Mouse (Mus musculus): ENCODE data around the gene Ufd1. TPM values are rescaled to one million over a fixed set of nuclear protein-coding genes. Genes with fewer than 3 reads are reported as not detected.
A peak's percentile ranks its signal among the peaks of the same experiment; 100 is the strongest.
"Not testable (repeated sequence)": the region's sequence is repeated elsewhere in the genome, so short reads cannot be mapped to it uniquely, and the experiment has no call there.

Ufd1 gene
- polyA plus RNA-seq, 2 experiments, result 19.3 to 29.8 TPM

DNA sequence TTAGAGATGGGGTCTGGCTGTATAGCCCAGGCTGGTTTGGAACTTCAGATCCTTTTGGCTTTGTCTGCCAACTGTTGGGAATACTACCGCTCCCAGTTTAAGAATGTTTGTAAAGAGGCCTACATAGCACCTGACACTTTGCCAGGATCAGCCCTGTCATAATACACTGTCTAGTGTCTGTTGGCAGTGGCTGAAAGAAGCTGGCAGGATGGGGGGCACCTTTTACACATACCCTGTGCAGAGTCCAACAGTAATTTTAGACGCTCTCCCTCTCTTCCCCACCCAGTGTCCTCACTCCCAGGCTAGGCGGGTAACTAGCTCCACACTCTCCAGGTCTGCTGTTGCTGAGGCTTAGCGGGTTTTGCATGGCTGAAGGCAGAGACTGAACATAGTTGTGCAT, 26.8 kb downstream of the Ufd1 start:
- Histone ChIP-seq H3K4me2 (ENCODE audit: low read depth) (no peak overlapping the region), H3K9me3 (ENCODE audit: control insufficient read depth, low read length) (no peaks in the 10 kb centered on the region), H3K27me3 (ENCODE audit: control insufficient read depth, insufficient read depth, low read length) (no peaks in the 10 kb centered on the region), H3K27ac (no peak overlapping the region), H3K36me3 (replicated peaks; ENCODE audit: control insufficient read depth, insufficient read depth, low read depth) (peaks cover 10% of the 10 kb centered on the region; the same call in 1 of the 2 replicates), H3K4me1 (replicated peaks; ENCODE audit: control insufficient read depth in 2 of 2, insufficient read depth in 2 of 2, low read length in 1 of 2) (peaks cover 0 to 6% of the 10 kb centered on the region in 2 experiments), H3K4me3 (ENCODE audit: insufficient read depth in 1 of 2, low read depth in 2 of 2, low read length in 2 of 2) (no peak overlapping the region), H3K9ac (replicated peaks) (no peak overlapping the region)
- ATAC-seq (ENCODE audit: insufficient read depth) (no peak), DNase-seq (ENCODE audit: low read depth in 3 of 3, low spot score in 3 of 3) (no peak)
- WGBS (ENCODE audit: insufficient replicate concordance), result 90% methylated on average over 4 of the region's 4 CpGs
- TF ChIP-seq CTCF (IDR thresholded peaks at IDR 0.05; ENCODE audit: low read depth) (no peak), EP300 (IDR thresholded peaks at IDR 0.05; ENCODE audit: low read depth) (no peak)

DNA sequence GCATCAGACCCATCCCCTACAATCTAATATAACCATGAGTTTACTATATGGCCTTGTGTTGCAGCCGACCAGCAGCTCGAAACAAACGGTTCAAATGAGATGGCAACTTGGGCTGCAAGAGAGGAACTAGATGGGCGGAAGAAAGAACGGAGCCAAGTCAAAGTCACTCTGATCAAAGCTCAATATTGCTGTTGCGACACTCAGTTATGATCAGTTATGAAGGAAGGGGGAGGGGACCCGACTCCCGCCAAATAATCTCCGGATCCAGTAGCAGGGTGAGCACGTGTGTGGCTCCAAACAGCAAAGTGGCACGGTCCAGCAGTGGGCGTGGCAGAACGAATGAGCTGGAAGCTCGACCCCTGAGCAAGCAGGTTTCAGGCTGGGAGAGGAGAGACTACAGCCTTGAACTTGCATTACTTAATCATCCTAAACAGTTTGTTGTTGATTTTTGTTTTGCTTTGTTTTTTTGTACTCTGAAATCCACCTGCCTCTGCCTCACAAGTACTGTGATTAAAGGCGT, 34.8 kb downstream of the Ufd1 start:
- TF ChIP-seq EP300 (IDR thresholded peaks at IDR 0.05; ENCODE audit: low read depth), result no peak
- no peak for TF ChIP-seq CTCF (IDR thresholded peaks at IDR 0.05; ENCODE audit: low read depth)
- no peaks in the 10 kb centered on the region for H3K27me3 ChIP-seq (ENCODE audit: control insufficient read depth, insufficient read depth, low read length)
- no peak for ATAC-seq (ENCODE audit: insufficient read depth)
- H3K36me3 ChIP-seq (replicated peaks; ENCODE audit: control insufficient read depth, insufficient read depth, low read depth), result no peaks in the 10 kb centered on the region
- 71% methylated on average over 15 of the region's 15 CpGs for WGBS (ENCODE audit: insufficient replicate concordance)
- no peaks in the 10 kb centered on the region for H3K4me1 ChIP-seq (replicated peaks; ENCODE audit: control insufficient read depth in 2 of 2, insufficient read depth in 2 of 2, low read length in 1 of 2)
- no peak overlapping the region for H3K4me2 ChIP-seq (ENCODE audit: low read depth)
- H3K9ac ChIP-seq (replicated peaks), result no peak overlapping the region
- H3K27ac ChIP-seq, result no peak overlapping the region
- H3K9me3 ChIP-seq (ENCODE audit: control insufficient read depth, low read length), result no peaks in the 10 kb centered on the region
- DNase-seq (ENCODE audit: low read depth in 3 of 3, low spot score in 3 of 3), result no peak
- H3K4me3 ChIP-seq (ENCODE audit: insufficient read depth in 1 of 2, low read depth in 2 of 2, low read length in 2 of 2), result no peak overlapping the region

DNA sequence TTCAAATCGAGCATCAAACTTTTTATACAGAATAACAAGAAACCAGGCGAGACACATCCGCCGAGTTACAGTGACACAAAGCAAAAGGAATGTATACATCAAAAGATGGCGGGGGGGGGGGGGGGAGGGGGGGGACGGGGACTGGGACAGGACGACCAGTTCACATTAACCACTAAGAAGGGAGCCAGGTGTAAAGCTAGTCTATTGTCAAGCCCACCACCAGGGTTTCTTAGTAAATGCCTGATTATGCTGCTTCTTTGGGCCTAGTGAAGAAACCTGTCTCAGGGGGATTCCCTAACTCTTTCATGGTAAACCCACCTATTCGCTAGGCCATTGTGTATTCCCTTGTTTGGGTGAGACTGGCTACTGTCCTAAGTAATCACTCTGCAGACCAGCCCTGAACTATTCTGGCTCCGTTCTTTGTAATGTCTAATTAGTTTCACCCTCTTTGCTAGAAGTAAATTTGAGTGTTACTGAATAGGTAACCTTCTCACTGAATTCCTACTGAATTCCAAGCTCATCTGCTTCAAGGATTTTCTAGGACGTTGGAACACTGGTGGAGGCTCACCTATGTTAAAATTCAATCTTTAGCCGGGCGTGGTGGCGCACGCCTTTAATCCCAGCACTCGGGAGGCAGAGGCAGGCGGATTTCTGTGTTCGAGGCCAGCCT, 38.1 kb downstream of the Ufd1 start:
- H3K36me3 ChIP-seq (replicated peaks; ENCODE audit: control insufficient read depth, insufficient read depth, low read depth); H3K9ac ChIP-seq (replicated peaks); H3K27me3 ChIP-seq (ENCODE audit: control insufficient read depth, insufficient read depth, low read length); DNase-seq (ENCODE audit: low read depth in 3 of 3, low spot score in 3 of 3); ATAC-seq (ENCODE audit: insufficient read depth); H3K27ac ChIP-seq; H3K4me1 ChIP-seq (replicated peaks; ENCODE audit: control insufficient read depth in 2 of 2, insufficient read depth in 2 of 2, low read length in 1 of 2); H3K4me3 ChIP-seq (ENCODE audit: insufficient read depth in 1 of 2, low read depth in 2 of 2, low read length in 2 of 2); H3K9me3 ChIP-seq (ENCODE audit: control insufficient read depth, low read length); H3K4me2 ChIP-seq (ENCODE audit: low read depth): not testable (repeated sequence)
- WGBS (ENCODE audit: insufficient replicate concordance), result 75% methylated on average over 17 of the region's 17 CpGs

DNA sequence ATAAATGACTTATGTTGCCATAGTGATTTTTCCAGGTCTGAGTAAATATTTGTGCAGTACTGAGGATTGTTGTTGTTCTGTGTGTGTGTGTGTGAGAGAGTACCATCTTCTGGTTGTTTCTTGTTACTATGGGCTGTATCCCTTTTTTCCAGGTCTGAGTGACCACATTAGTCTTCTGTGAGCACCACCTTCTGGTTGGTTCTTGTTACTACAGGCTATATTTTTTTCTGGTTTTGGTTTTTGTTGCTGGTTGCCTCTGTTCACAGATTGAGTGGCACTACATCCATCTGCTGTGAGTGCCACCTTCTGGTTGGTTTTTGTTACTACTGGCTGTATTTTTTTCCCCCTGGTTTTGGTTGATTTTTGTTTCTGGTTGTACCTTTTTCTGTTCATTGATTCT, 47.0 kb downstream of the Ufd1 start:
- TF ChIP-seq EP300 (IDR thresholded peaks at IDR 0.05; ENCODE audit: low read depth), result no peak
- peak; percentile 64; the same call in 1 of the 2 replicates for TF ChIP-seq CTCF (IDR thresholded peaks at IDR 0.05; ENCODE audit: low read depth)
- Histone ChIP-seq H3K4me1 (replicated peaks; ENCODE audit: control insufficient read depth in 2 of 2, insufficient read depth in 2 of 2, low read length in 1 of 2) (no peaks in the 10 kb centered on the region), H3K9me3 (ENCODE audit: control insufficient read depth, low read length) (no peaks in the 10 kb centered on the region), H3K4me2 (ENCODE audit: low read depth) (no peak overlapping the region), H3K9ac (replicated peaks) (no peak overlapping the region), H3K27ac (no peak overlapping the region), H3K36me3 (replicated peaks; ENCODE audit: control insufficient read depth, insufficient read depth, low read depth) (no peaks in the 10 kb centered on the region), H3K4me3 (ENCODE audit: insufficient read depth in 1 of 2, low read depth in 2 of 2, low read length in 2 of 2) (no peak overlapping the region), H3K27me3 (ENCODE audit: control insufficient read depth, insufficient read depth, low read length) (no peaks in the 10 kb centered on the region)
- DNase-seq (ENCODE audit: low read depth in 3 of 3, low spot score in 3 of 3) (peak; percentile 14 to 58 (median 23)), ATAC-seq (ENCODE audit: insufficient read depth) (no peak)

DNA sequence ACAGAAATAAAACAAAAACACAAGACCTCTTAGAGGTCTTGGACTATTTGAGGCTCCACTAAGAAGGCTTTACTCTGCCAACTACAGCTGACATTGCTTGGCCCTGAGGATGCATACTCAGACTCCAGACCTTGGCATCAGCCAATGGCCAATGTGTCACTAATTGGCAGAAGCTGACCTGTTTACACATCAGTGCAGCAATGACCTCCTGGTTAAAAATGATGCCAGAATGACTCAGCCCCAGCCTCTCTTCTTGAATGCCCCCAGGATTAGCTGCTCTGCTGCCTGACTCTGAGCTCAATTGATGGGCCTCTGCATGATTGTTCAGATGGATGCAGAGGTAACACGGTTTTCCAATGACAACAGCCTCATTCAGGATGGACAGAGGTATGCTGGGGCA, 48.6 kb downstream of the Ufd1 start:
- Histone ChIP-seq H3K27ac (no peak overlapping the region), H3K36me3 (replicated peaks; ENCODE audit: control insufficient read depth, insufficient read depth, low read depth) (no peaks in the 10 kb centered on the region), H3K9me3 (ENCODE audit: control insufficient read depth, low read length) (no peaks in the 10 kb centered on the region), H3K4me2 (ENCODE audit: low read depth) (no peak overlapping the region), H3K9ac (replicated peaks) (no peak overlapping the region), H3K27me3 (ENCODE audit: control insufficient read depth, insufficient read depth, low read length) (no peaks in the 10 kb centered on the region), H3K4me1 (replicated peaks; ENCODE audit: control insufficient read depth in 2 of 2, insufficient read depth in 2 of 2, low read length in 1 of 2) (no peaks in the 10 kb centered on the region), H3K4me3 (ENCODE audit: insufficient read depth in 1 of 2, low read depth in 2 of 2, low read length in 2 of 2) (no peak overlapping the region)
- TF ChIP-seq EP300 (IDR thresholded peaks at IDR 0.05; ENCODE audit: low read depth) (no peak), CTCF (IDR thresholded peaks at IDR 0.05; ENCODE audit: low read depth) (no peak)
- DNase-seq (ENCODE audit: low read depth in 3 of 3, low spot score in 3 of 3) (no peak), ATAC-seq (ENCODE audit: insufficient read depth) (no peak)
- 33% methylated on average over 1 of the region's 1 CpGs for WGBS (ENCODE audit: insufficient replicate concordance)

DNA sequence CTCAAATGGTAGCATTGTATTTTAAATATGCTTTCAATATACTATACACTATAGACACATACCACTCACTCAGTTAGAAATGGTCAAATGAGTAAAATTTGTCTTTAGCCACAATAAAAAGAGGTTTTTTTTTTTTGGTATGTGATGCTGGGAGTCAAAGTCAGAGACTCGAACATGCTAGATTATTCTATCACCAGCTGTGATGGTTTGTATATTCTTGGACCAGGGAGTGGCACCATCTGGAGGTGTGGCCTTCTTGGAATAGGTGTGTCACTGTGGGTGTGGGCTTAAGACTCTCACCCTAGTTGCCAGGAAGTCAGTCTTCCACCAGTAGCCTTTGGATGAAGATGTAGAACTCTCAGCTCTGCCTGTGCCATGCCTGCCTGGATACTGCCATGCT, 58.9 kb downstream of the Ufd1 start:
- Histone ChIP-seq H3K36me3 (replicated peaks; ENCODE audit: control insufficient read depth, insufficient read depth, low read depth) (peaks cover 32% of the 10 kb centered on the region), H3K4me2 (ENCODE audit: low read depth) (peak overlapping the region; percentile 32), H3K4me1 (replicated peaks; ENCODE audit: control insufficient read depth in 2 of 2, insufficient read depth in 2 of 2, low read length in 1 of 2) (peaks cover 11 to 18% of the 10 kb centered on the region in 2 experiments)
- H3K4me3 ChIP-seq (ENCODE audit: insufficient read depth in 1 of 2, low read depth in 2 of 2, low read length in 2 of 2); H3K9me3 ChIP-seq (ENCODE audit: control insufficient read depth, low read length); H3K9ac ChIP-seq (replicated peaks); H3K27ac ChIP-seq; H3K27me3 ChIP-seq (ENCODE audit: control insufficient read depth, insufficient read depth, low read length): not testable (repeated sequence)
- DNase-seq (ENCODE audit: low read depth in 3 of 3, low spot score in 3 of 3) (peak in 1 of 3 experiments; percentile 39), ATAC-seq (ENCODE audit: insufficient read depth) (peak; percentile 39; the same call in 1 of the 2 replicates)
- 33% methylated on average over 1 of the region's 1 CpGs for WGBS (ENCODE audit: insufficient replicate concordance)

Measured in liver, embryonic 14.5 days (tissue).